Mouse (Mus musculus) hematopoietic stem cell, adult 5-6 weeks (primary cell): ENCODE data around the gene Gm11733. TPM values are rescaled to one million over a fixed set of nuclear protein-coding genes. Genes with fewer than 3 reads are reported as not detected.
A peak's percentile ranks its signal among the peaks of the same experiment; 100 is the strongest.
"Not testable (repeated sequence)": the region's sequence is repeated elsewhere in the genome, so short reads cannot be mapped to it uniquely, and the experiment has no call there.

Source experiments
- ATAC-seq, 2 experiments: fragments of 125-278 bp in 1 of 2; replicated peaks in 1 of 2; 2 replicates each; pipeline ENCODE4 v1.8.0; 2016 to 2017; ENCODE audit warnings: inconsistent platforms in 2 of 2, mild to moderate bottlenecking in 2 of 2, moderate number of reproducible peaks in 2 of 2, low read depth in 1 of 2, moderate TSS enrichment in 1 of 2; ENCODE audit not compliant: low FRiP score in 2 of 2, poor library complexity in 2 of 2, severe bottlenecking in 2 of 2, insufficient read depth in 1 of 2, low TSS enrichment in 1 of 2
- total RNA-seq: library from RNA; stranded (forward); fragments of 172-1452, 232-1000 nt; gene quantifications from 2 replicates; pipeline ENCODE4 v1.2.3, GENCODE M21; 2017

Gm11733 gene
- not detected in 2 replicates for total RNA-seq

DNA sequence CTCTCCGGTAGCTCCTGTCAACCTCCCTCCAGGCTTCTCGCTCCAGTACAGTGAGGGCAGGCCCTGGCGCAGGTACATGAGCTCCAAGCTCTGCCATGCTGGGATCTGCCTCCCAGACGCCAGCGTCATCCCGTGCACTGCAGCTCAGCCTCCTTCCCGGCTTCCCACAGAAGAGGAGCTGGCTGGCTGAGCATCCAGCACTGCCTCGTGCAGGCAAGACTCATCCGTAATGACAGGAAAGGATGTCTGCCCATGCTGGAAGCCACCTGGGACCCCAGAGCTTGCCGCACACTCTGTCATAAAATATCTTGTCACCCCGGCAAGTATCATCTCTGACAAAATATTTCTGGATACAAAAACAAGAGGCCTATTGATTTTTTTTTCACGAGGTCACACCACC is at the start of gene Gm11733:
Gene Gm11733 (plus strand): TSS at position 171 of the 400 bp plus-strand sequence.
- ATAC-seq = no peak

DNA sequence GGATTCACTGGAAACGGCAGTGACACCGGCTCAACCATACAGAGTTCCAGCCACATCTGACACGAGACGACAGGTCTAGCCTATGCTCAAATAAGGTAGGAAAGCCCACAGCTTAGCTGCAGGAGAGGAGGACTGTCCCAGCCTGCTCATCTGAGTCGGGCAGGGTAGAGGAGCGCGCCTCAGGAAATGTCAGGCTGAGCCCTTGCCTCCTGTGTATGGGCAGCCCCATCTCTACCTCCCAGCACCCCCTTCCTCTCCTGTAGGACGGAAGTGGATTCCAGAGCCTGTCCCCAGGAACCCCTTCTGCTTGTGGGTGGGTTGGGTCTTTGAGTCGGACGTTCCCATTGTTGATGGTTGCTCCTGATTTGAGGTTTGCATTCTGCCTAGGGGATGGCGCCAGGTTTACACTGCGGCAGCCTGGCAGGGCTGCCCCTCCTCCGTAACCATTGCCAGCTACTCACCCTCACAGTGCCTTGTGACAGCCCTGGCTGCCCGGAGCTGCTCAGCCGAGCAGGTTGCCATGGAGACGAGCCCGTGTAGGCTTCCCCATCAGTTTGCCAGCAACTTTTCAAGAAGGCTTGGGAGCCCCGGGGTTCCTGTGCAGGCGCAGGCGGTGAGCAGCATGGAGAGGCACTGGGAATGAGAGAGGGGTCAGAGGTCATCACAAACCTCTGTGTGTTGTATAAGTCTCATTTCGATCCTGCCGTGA is 47.6 kb upstream of the Gm11733 start:
- peak; percentile 40 to 47; a peak in 1 of 4 replicates for ATAC-seq

DNA sequence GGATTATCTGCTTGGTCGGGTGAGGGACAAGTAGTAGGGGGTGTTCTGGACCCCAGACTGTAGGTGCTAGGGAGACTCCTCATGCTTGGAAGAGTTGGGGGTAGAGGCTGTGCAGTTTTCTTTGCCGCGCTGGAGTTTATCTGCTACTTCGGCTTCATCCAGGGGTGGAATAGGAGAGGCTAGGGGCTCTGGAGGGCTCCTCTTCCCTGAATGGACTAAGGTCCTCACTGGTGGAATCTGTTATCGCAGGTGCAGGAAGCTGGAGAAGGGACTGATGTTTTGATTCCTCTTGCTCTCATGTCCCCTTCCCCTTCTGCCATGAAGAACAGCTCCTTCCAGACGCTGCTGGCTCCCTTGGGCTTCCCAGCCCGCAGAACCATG is 47.1 kb upstream of the Gm11733 start:
- no peak for ATAC-seq

DNA sequence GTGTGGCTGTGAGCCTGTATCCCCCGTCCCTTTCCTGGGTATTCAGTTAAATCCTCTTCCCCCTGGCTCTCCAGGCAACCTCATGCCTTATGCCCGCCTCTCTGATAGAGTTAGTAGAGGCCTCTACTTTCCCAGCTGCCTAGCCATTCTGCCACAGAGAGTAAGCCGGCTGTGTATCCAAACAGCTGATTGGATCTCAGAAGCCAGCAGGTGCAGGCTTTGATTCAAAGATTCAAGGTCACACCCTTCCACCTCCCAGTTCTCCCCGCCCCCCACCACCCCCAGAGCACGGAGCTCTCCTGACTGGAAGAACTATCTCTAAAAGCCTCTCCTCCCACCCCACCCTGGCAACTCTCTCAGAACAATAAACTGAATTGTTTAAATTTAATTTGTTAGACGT is 45.8 kb upstream of the Gm11733 start:
- no peak for ATAC-seq

DNA sequence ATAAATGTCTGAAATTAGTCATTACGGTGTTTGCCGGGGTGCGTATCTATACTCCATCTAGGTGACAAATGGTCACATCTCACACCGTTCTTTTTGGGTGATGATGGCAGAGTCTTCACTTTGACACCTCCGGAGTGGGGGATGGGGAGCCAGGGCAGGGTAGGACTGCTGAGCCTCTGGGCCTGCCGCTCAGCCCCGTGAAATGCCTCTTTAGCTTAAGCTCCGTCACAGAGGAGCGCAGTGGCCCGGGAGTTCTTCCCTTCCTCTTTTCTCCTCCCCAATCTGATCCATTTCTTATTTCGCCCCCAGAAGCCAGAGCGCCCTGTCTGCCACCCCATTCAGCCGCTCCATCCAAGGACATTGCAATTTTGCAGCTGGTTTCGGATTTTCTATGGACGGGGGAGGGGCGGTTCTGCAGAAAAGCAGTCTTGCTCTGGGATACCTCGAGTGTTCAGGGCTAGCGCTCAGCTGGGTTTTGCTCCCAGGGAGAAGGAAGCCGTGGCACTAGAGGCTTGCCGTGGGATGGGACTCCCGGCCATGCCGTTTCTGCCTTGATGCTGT is 43.2 kb upstream of the Gm11733 start:
- ATAC-seq = 0 out of 4 replicates have a peak, but pooled peaks of 1 of the 2 experiments have one; percentile 14

DNA sequence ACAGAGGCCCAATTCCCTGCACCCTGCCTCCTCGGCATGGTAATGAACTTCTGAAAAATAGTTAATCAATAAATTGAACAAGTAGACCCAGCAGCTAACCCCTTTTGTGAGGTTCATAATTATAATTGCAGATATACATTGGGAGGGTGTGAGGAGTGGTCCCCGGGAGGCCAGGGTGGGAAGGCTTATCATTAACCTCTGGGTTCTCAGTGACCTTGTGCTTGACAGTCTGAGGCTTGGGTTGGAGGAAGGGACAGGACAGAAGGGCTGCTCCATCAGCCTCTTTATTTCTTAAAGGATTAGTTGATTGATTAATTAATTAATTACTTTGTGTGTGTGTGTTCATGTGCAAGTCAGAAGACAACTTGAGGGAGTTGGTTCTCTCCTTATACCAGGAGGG is 40.1 kb upstream of the Gm11733 start:
- no peak for ATAC-seq

DNA sequence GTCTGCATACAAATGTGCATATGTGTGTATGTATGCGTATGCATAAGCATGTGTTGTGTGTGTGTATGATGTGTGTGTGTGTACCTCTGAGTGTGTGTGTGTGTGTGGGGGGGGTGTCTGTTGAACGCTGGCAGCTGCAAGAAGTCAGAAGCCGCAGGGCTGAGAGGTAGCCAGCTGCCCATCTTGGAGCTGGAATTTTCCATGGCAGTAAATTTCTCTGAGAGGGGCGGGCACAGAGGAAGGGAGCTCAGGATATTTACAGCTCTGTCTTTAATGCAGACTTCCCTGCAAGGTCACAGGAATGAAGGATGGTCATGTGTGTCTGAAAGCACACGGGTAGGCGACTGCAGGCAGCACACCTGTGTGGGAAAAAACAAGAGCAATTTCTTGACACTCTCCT is 38.5 kb upstream of the Gm11733 start:
- no peak for ATAC-seq

DNA sequence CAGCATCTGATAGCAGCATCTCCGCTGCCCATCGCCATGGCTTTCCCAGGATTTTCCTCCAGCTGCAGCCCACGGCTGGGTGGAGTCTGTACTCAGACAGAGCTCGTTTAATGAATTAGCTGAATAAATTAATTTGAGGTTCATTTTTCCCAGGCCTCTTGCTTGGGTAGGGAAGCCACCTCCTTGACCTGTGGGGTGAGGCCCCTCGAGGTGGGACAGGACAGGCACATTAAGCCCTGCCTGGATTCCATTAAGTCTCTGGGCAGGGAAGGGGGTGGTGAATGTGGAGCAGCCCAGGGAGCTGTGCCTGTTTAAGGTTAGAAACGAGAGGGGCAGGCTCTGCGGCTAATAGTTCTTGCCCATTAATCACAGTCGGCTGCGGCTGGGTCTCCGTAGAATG is 30.1 kb upstream of the Gm11733 start:
- no peak for ATAC-seq

DNA sequence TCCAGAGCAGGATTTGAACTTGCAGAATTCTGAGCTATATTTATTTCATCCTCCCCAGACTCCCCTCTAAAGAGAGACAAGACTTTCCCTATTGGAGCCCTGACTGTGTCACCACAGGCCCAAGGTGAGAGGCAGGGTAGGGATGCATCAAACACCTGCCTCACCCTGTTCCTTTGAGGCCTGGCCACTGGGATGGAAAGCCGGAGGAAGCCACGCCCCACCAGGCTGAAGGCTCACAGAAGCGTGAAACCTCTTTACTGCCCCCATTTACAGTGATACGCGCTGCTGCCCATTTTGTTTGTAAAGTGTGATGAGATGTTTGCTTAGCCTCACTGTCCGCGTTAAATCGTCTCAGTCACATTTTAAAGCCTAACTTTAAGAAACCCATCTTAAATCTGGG is 25.0 kb upstream of the Gm11733 start:
- no peak for ATAC-seq

DNA sequence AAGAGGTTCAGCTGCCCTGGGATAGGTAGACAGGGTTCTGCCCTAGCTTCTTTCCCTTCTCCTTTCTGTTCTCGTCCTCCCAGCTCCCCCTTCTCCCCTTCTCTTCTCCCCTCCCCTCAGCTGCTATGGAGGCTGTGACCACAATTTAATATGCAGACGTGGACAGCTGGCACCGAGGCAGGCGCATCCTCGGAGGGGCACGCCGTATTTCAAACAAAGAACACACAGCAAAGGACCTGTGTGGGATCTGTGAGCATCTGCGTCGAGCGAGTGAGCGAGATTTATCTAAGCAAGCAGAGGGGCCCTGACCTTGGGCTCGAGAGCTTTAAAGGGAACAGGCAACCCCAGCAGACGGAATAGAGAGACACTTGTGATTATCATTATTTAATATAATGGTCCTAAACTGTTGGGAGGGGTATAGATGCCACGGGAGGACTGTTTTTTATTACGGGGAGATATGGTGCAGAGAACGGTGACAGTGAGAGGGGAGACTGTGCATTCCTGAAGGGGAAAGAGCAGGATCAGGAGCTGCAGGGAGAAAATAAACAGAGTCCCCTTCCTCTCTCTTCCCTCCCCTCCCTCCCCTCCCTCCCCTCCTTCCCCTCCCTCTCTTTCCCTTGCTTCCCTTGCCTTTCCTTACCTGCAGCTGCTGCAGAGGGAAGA is 21.8 kb upstream of the Gm11733 start:
- 0 out of 4 replicates have a peak, but pooled peaks of 1 of the 2 experiments have one; percentile 14 for ATAC-seq

DNA sequence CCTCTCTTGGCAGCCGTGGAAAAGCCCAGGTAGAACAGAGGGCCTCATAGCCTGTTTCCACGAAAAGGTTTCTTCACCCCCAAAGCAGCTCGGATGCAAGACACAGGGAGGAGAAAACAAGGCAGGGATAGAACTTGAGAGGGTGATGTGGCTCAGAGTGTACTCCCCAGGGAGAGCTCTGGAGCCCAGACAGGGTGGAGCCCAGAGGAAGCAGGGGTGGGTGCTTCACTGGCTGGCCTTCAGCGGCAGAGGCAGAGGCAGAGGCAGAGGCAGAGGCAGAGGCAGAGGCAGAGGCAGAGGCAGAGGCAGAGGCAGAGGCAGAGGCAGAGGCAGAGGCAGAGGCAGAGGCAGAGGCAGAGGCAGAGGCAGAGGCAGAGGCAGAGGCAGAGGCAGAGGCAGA is 20.8 kb upstream of the Gm11733 start:
- ATAC-seq = not testable (repeated sequence)

DNA sequence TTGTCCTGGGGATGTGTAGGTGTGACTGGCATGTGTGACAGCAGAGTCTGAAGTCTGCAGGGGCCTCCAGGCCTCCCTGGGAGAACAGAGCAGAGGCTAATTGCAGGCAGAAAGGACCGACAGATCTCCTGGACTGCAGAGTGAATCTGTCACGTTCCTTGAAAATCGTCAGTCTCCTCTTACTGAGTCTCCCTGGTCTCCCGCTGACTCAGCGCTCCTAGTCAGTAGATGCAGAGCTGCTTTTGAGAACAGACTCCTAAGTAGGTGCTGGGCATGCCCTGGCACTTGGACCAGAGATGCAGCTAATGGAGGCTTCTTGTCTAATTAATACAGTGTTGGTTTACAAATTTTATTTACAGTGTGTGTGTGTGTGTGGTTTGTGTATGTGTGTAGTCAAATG is 17.9 kb upstream of the Gm11733 start:
- ATAC-seq = no peak

DNA sequence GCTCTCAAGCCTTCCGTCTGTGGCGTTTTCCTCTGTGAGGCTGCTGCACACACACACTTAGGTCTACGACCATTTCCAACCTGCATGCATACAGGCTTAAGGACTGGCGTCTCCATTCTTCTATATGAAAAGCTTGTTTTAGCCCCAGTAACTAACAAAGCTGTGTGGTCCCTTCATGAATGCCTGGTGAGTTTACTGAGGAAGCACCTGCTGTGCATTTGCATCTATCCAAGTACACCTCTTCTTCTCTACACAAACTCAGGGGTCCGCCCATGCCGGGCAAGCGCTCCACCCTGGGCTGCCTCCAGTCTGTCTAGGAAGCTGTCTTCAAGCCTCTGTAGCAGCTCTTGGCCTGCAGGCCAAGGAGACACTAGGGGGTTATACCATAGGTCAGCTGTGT is 17.3 kb upstream of the Gm11733 start:
- no peak for ATAC-seq

DNA sequence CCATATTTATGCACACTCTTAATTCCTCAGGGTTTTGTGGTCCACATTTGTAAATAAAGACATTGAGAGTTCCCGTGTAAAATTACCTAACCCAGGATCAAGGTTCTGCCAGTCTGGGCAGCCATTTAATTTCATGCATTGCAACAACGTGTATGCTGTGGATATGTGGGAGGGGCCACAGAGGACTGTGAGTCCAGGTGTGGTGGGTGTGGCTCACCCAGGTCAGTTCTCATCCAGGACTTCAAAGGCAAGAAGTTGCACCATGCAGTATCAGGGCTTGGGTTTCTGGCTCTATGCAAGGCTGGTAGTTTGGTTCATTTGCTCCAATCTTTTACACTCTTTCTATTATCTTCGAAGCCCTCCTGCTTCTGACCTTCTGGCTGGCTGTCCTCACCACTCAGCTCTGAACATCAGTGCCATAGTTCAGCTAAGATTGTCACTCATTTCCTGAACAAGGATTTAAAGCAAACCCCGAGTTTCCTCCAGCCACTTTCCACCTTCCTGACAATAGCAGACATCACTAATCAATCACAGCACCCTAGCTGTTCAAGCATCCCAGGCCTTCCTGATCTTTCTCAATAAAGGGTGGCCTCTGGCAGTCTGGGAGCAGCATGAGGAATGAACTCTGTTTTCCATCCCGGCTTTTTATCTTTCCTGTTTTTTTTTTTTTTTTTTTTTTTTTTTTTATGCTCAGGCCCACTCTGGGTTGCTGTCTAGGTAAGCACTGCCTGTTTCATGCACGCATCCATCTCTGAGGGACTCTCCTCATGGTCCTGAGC is 15.4 kb upstream of the Gm11733 start:
- ATAC-seq = no peak

DNA sequence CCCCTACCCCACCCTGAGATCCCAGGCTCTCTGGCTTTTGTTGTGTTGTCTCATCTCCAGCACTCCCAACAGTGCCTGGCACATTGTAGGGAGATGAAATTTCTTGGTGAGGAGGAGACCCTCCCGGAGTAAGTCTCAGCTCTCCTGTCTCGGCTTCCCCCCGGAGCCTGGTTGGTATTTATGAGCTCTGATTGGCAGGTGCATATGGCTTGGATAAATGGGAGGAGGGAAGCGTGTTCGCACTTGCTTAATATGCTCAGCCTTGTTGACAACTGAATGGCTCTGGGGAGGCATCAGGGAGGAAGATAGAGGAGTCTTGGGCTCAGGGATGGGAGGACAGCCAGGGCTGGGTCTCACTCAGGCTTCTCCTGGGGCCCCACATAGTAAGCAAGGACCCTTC is 14.4 kb upstream of the Gm11733 start:
- ATAC-seq = no peak

DNA sequence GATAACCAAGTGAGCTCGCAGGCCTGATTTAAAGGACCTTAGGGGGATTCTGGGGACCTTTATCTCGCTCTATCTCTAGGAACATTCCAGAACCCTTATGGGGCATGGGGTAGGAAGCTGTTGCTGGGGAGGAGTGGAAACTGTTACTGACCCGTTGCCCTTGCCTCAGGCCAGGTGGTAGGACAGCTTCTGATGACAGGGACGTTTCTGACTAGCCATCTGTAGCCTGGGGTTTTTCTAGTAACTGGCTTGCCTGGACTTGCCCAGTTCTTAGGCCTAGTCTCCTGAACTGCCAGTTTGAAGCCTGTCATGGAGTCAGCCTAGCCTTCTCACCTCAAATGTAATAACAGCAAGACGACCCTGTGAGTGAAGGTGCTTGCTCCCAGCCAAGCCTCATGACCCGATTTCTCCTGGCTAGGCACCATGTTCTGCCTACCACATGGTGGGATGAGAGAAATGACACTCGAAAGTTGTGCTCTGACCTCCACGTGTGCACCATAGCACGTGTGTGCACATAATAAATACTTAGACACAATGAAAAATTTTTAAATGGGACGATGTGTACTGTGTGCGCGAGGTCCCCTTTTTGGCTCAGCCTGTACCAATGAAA is 13.5 kb upstream of the Gm11733 start:
- ATAC-seq = no peak

DNA sequence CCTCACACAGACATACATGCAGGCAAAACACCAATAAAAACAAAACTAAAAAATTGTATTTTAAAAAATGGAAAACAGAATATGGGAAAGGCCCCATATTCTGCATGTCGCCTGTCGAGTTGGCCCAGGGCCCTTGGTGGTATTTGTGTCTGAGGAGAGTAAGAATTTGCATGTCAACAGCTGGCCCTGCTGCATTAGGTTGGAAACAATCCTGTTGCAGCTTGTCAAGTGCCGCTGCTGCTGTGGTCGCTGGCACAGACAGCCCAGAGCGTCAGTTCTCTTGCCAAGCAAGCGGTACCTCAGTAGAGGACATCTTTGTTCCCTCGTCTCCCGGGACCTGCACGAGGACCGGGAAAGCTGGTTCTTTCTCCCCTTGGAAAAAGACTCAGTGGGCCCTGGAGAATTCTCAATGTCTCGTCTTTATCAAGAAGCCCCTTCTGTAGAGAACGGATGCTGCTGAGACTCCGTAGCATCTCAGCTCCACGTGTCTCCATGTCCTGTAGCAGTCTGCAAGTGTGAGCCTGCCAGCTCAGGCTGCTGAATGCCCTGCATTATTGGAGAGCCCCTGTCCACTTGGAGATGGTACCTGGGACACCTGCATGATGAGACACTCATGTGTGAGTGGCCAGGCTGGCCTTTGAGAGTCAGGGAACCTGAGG is 12.4 kb upstream of the Gm11733 start:
- no peak for ATAC-seq
